Mouse (Mus musculus) monocyte, adult 5-6 weeks (primary cell): ENCODE data around the gene Itgb7. TPM values are rescaled to one million over a fixed set of nuclear protein-coding genes. Genes with fewer than 3 reads are reported as not detected.
"Not testable (repeated sequence)": the region's sequence is repeated elsewhere in the genome, so short reads cannot be mapped to it uniquely, and the experiment has no call there.

ENCODE experiments used
- ATAC-seq: fragments of 153-309, 156-312 bp; replicated peaks from 2 replicates; pipeline ENCODE4 v1.8.0; 2017; ENCODE audit warnings: mild to moderate bottlenecking; ENCODE audit not compliant: low TSS enrichment, insufficient number of reproducible peaks, severe bottlenecking, poor library complexity, low FRiP score
- total RNA-seq: library from RNA; stranded (forward); fragments of 200-1000, 200-491, 200-594 nt; gene quantifications from 3 replicates; pipeline ENCODE4 v1.2.3, GENCODE M21; 2017

Itgb7 gene
- total RNA-seq, 1 experiment from 2014 or later = 618 TPM

DNA sequence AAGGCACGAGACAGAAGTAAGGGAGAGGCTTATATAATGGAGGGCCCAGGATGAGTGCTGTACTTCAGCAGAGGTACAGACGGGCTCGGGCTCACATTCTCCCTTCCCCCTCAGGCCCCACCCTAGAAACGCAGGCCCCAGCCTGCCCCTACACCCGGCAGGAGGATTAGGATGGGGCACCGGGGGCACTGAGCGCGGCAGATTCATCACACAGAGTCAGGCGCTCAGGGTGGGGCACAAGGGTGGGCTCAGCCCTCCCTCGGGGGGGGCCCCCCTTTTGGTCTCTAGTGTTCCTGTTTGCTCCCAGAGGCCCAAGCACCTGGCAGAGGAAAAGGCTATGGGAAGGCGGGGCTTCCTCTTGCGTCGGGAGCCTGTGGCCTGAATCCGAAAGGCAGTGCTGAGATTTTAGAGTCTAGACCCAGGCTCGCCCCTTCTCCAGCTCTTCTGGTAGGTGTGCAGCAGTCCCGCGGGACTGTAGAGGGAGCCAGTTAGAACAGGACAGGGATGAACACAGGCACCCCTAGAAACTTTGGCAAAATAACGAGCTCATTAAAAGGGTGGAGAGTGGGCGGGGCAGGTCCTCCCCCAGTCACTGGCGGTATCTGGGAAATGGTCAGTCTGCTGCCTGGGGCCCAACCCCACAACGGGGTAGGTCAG, 3.8 kb upstream of the Itgb7 start:
- no peak for ATAC-seq

GRCm38 (mm10) chr15:102233896-102234295, 2.2 kb upstream of the Itgb7 start:
- ATAC-seq = no peak

DNA sequence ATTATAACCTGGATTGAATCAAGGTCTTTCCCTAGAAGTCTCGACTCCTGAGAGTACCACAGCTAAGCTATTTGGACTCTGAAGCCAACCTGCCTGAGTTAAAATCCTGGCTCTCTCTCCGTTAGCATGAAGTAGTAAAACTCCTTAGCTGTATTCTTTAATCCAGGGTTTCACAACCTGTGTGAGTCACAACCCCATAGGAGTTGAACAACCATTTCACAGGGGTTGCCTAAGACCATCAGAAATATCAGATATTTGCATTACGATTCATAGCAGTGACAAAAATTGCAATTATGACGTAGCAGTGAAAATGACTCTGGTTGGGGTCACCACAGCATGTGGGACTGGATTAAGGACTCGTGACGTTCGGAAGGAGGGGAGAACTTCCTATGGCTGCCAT, 1.0 kb upstream of the Itgb7 start:
- no peak for ATAC-seq

- ATAC-seq = peak; percentile 71
Measured at GRCm38 (mm10) chr15:102230408-102231321, 1.1 kb downstream of the Itgb7 start.

- ATAC-seq = not testable (repeated sequence)
Measured at GRCm38 (mm10) chr15:102225619-102226018, 6.1 kb downstream of the Itgb7 start.

GRCm38 (mm10) chr15:102224992-102225617, 6.6 kb downstream of the Itgb7 start:
- peak; percentile 62 for ATAC-seq

- ATAC-seq = peak; percentile 28; the same call in 1 of the 2 replicates
Measured at GRCm38 (mm10) chr15:102224186-102224991, 7.4 kb downstream of the Itgb7 start.

- ATAC-seq = no peak
Measured at GRCm38 (mm10) chr15:102222386-102222785, 9.4 kb downstream of the Itgb7 start.

DNA sequence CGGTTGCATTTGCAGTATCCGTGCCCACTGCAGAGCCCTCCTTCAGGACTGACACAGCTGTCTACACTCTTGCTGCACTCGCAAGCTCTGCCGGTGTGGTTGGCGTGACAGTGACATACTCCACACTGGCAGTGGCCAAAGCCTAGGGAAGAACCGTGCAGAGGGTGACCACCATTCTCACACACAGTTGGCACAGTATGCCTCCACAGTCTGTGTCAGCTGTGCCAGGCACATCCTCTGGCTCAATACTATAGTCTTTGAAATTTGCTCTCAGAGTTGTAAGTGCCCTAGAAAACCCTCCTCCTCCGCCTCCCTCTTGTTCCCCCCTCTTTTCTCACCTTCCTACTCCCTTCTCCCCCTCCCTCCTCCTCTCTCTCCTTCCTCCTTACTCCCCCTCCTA, 14.4 kb downstream of the Itgb7 start:
- no peak for ATAC-seq

GRCm38 (mm10) chr15:102216459-102217228, 15.1 kb downstream of the Itgb7 start:
- ATAC-seq = no peak

GRCm38 (mm10) chr15:102215624-102216023, 16.1 kb downstream of the Itgb7 start:
- ATAC-seq = no peak

- ATAC-seq = no peak
Measured at GRCm38 (mm10) chr15:102214132-102214531, 17.6 kb downstream of the Itgb7 start.

DNA sequence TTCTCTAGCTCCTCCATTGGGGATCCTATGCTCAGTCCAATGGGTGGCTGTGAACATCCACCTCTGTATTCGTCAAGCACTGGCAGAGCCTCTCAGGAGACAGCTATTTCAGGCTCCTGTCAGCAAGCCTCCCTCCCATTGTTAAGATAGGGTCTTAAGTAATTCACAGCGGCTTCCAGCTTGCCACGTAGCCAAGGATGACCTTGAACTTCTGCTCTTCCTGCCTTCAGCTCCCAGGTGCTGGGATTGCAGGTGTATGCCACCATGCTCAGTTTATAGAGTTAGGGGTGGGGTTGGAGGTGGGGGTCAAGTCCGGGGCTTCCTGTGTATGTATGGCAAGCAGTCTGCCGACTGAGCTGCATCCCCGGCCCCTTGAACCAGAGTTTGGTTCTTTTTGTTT, 19.8 kb downstream of the Itgb7 start:
- no peak for ATAC-seq

GRCm38 (mm10) chr15:102210816-102211215, 20.9 kb downstream of the Itgb7 start:
- no peak for ATAC-seq

DNA sequence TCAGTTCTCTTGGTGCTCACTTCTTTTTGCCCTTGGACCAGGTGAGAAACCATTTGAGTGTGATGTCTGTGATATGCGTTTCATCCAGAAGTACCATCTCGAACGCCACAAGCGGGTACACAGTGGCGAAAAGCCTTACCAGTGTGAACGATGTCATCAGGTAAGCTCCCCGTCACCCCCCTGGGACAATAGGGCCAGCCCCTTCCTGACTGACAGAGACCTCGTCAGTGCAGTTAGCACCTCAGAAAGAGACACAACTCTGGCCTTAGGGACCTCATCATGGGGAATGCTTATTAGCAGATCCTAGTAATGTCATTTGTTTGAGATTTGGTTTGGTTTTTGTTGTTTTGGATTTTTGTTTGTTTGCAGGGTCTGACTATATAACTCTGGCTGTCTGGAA, 22.6 kb downstream of the Itgb7 start:
- no peak for ATAC-seq

DNA sequence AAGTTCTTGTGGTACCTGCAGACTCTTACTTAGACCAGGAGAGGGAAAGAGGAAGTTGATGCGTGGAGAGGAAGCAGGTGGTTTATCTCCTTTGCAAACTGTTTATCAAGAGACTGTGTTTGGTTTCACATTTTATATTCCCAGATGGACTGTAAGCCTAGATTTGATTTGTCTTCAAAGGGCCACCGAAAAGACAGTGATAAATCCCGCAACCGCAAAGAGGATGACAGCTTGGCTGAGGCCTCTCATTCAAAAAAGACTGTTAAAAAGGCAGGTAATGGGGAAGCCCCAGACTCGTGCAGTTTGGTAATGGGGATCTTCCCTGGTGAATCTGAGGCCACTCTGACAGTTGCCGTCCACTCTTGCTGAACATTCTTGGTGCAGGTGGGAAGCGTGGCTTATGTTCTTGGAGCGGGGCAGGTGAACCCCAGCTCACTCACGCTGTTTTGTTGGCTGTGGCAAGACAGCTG, 23.6 kb downstream of the Itgb7 start:
- no peak for ATAC-seq

DNA sequence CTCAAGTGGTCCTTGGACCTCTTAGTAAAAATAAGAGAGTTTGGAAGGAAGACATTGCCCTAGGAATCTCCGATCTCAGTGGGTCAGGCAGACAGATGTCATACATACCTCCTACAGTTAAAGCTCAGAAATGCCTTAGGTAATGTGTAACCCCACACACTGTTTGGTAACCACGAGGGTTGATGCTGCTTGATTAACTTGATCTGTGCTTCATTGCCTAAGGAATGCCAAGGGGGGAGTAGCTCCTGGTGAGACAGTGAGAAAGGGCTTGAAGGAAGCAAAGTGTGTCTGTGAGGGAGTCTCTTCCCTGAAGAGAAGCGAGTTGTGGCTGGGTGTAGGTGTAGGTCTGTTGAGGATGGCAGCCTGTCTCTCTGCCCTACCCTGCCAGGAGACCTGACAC, 24.4 kb downstream of the Itgb7 start:
- no peak for ATAC-seq

DNA sequence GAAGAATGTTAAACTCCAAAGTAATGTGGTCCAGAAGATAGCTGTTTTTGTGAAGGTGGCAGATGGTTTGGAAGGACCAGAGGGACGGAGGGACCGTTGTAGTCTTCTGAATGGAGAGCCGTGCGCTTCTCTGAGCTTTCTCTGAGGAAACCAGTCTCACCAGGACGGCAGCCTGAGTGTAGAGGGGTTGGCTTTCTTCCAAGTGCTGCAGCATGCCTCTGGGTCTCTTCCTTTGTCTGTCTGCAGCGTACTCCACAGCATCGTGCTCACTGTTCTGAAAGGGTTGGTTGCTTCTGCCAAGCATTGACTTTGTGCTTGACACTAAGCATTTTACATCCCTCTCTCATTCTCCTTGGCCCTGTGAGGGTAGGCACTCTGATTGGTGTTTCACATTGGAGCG, 26.0 kb downstream of the Itgb7 start:
- no peak for ATAC-seq
